Mouse (Mus musculus): ENCODE data around the gene Fhit.
A peak's percentile ranks its signal among the peaks of the same experiment; 100 is the strongest.

Gene Fhit

GRCm38 (mm10) chr14:10701707-10702106, 460.1 kb downstream of the Fhit start:
- DNase-seq = no peak

- DNase-seq = no peak
Measured at GRCm38 (mm10) chr14:10680041-10680440, 481.8 kb downstream of the Fhit start.

- no peak for DNase-seq
Measured at GRCm38 (mm10) chr14:10679638-10680037, 482.2 kb downstream of the Fhit start.

- DNase-seq = no peak
Measured at GRCm38 (mm10) chr14:10677627-10678026, 484.2 kb downstream of the Fhit start.

- DNase-seq = no peak
Measured at GRCm38 (mm10) chr14:10660247-10660646, 501.6 kb downstream of the Fhit start.

- DNase-seq = no peak
Measured at GRCm38 (mm10) chr14:10659326-10659725, 502.5 kb downstream of the Fhit start.

GRCm38 (mm10) chr14:10658219-10658618, 503.6 kb downstream of the Fhit start:
- DNase-seq = no peak

GRCm38 (mm10) chr14:10657364-10657763, 504.5 kb downstream of the Fhit start:
- DNase-seq = no peak

- DNase-seq = peak; percentile 4
Measured at GRCm38 (mm10) chr14:10655842-10656241, 506.0 kb downstream of the Fhit start.

GRCm38 (mm10) chr14:10647832-10648231, 514.0 kb downstream of the Fhit start:
- DNase-seq = no peak

GRCm38 (mm10) chr14:10631783-10632182, 530.1 kb downstream of the Fhit start:
- DNase-seq = no peak

- no peak for DNase-seq
Measured at GRCm38 (mm10) chr14:10630831-10631360, 530.9 kb downstream of the Fhit start.

GRCm38 (mm10) chr14:10593467-10593866, 568.4 kb downstream of the Fhit start:
- no peak for DNase-seq

GRCm38 (mm10) chr14:10568937-10569552, 592.8 kb downstream of the Fhit start:
- DNase-seq = no peak

GRCm38 (mm10) chr14:10567771-10568170, 594.1 kb downstream of the Fhit start:
- DNase-seq = no peak

- no peak for DNase-seq
Measured at GRCm38 (mm10) chr14:10554755-10555154, 607.1 kb downstream of the Fhit start.

GRCm38 (mm10) chr14:10548632-10549031, 613.2 kb downstream of the Fhit start:
- DNase-seq = no peak

- no peak for DNase-seq
Measured at GRCm38 (mm10) chr14:10545916-10546315, 615.9 kb downstream of the Fhit start.

- no peak for DNase-seq
Measured at GRCm38 (mm10) chr14:10534862-10535261, 627.0 kb downstream of the Fhit start.

- DNase-seq = no peak
Measured at GRCm38 (mm10) chr14:10531748-10532500, 629.9 kb downstream of the Fhit start.

- no peak for DNase-seq
Measured at GRCm38 (mm10) chr14:10526800-10527199, 635.0 kb downstream of the Fhit start.

- DNase-seq = no peak
Measured at GRCm38 (mm10) chr14:10525786-10526185, 636.0 kb downstream of the Fhit start.

GRCm38 (mm10) chr14:10514026-10514425, 647.8 kb downstream of the Fhit start:
- DNase-seq = no peak

- DNase-seq = no peak
Measured at GRCm38 (mm10) chr14:10509252-10509651, 652.6 kb downstream of the Fhit start.

Measured in cerebellum, adult 11 months (tissue).